Mouse (Mus musculus): ENCODE data around the gene Ttc7b.

GRCm38 (mm10) chr12:100534028-100534427 lies 13.4 kb upstream of the Ttc7b start:
- TF ChIP-seq CTCF (IDR thresholded peaks at IDR 0.05; ENCODE audit: low read depth, low read length) (no peak), TAL1 (conservative IDR thresholded peaks at IDR 0.05; ENCODE audit: low read depth, low read length) (no peak), POLR2AphosphoS5 (IDR thresholded peaks at IDR 0.05; ENCODE audit: insufficient replicate concordance, low read depth, low read length) (no peak), GATA1 (IDR thresholded peaks at IDR 0.05; ENCODE audit: borderline replicate concordance, low read length) (no peak)
